Mouse (Mus musculus) midbrain, embryonic 14.5 days (tissue): ENCODE data around the gene Dlst. TPM values are rescaled to one million over a fixed set of nuclear protein-coding genes. Genes with fewer than 3 reads are reported as not detected.

ENCODE experiments used
- ATAC-seq: fragments of 200-750 bp; cut with Nextera tagmentation; 2 replicates; pipeline ENCODE4 v1.8.0; 2017; ENCODE audit warnings: moderate number of reproducible peaks, moderate library complexity; ENCODE audit not compliant: low FRiP score, low TSS enrichment
- DNase-seq: peaks from one replicate; pipeline ENCODE4 v3.0.0-alpha.2; 2015
- H3K27ac ChIP-seq: fragments of 300-500 bp; sonication (generic); replicated peaks from 2 replicates; pipeline ENCODE4 v1.5.1; 2014; ENCODE audit warnings: mild to moderate bottlenecking, low read depth, low read length, moderate library complexity
- H3K27me3 ChIP-seq: fragments of 300-500 bp; sonication (generic); 2 replicates; pipeline ENCODE4 v1.6.1; 2014; ENCODE audit warnings: low read length, control low read depth, mixed read lengths; ENCODE audit not compliant: control insufficient read depth, insufficient read depth
- H3K36me3 ChIP-seq: fragments of 300-500 bp; sonication (generic); 2 replicates; pipeline ENCODE4 v1.6.1; 2014; ENCODE audit warnings: low read length, control low read depth; ENCODE audit not compliant: control insufficient read depth, insufficient read depth
- H3K4me1 ChIP-seq: fragments of 300-500 bp; sonication (generic); 2 replicates; pipeline ENCODE4 v1.6.1; 2014; ENCODE audit warnings: mild to moderate bottlenecking, antibody characterized with exemption, low read length, control low read depth; ENCODE audit not compliant: control insufficient read depth, insufficient read depth
- H3K4me2 ChIP-seq: fragments of 300-500 bp; sonication (generic); 2 replicates; pipeline ENCODE4 v1.6.1; 2014; ENCODE audit warnings: mild to moderate bottlenecking, low read length, moderate library complexity
- H3K4me3 ChIP-seq: fragments of 300-500 bp; sonication (generic); replicated peaks from 2 replicates; pipeline ENCODE4 v1.5.1; 2014; ENCODE audit warnings: low read depth, low read length
- H3K9ac ChIP-seq: fragments of 300-500 bp; sonication (generic); replicated peaks from 2 replicates; pipeline ENCODE4 v1.6.1; 2014; ENCODE audit warnings: mild to moderate bottlenecking, low read length, moderate library complexity
- H3K9me3 ChIP-seq: fragments of 300-500 bp; sonication (generic); 2 replicates; pipeline ENCODE4 v1.6.1; 2016; ENCODE audit warnings: low read length, control low read depth, mixed read lengths; ENCODE audit not compliant: control insufficient read depth
- WGBS: fragments of 180-500 bp; shearing (Covaris S2); extraction: QIAGEN DNeasy Blood & Tissue Kit; methylation state at CpG from one replicate; pipeline ENCODE4 v1.1.7; 2014; 5-methylcytosine and 5-hydroxymethylcytosine counted together
- polyA plus RNA-seq: library from polyadenylated mRNA; unstranded; fragments of >200 nt; fragmentation: Nextera tagmentation; extraction: Ambion mirVana; gene quantifications from 2 replicates; pipeline ENCODE4 v1.2.1, GENCODE M21; 2014

Gene Dlst
- polyA plus RNA-seq, 1 experiment from 2014 or later, result 98.0 TPM

GRCm38 (mm10) chr12:85123645-85124044, 13.0 kb downstream of the Dlst start:
- Histone ChIP-seq H3K36me3 (peaks cover 90% of the 10 kb centered on the region), H3K4me1 (no peaks in the 10 kb centered on the region), H3K27ac (no peak overlapping the region), H3K4me3 (no peak overlapping the region), H3K9ac (no peak overlapping the region), H3K27me3 (no peaks in the 10 kb centered on the region), H3K4me2 (no peak overlapping the region), H3K9me3 (no peaks in the 10 kb centered on the region)
- no peak for ATAC-seq
- no peak for DNase-seq
- WGBS, result 94% methylated on average over 11 of the region's 11 CpGs

- no peaks in the 10 kb centered on the region for H3K9me3 ChIP-seq
- ATAC-seq (no peak), DNase-seq (no peak)
- no peaks in the 10 kb centered on the region for H3K4me1 ChIP-seq
- no peak overlapping the region for H3K27ac ChIP-seq
- H3K9ac ChIP-seq, result no peak overlapping the region
- 95% methylated on average over 5 of the region's 5 CpGs for WGBS
- no peak overlapping the region for H3K4me3 ChIP-seq
- H3K4me2 ChIP-seq, result no peak overlapping the region
- no peaks in the 10 kb centered on the region for H3K27me3 ChIP-seq
- peaks cover 88% of the 10 kb centered on the region for H3K36me3 ChIP-seq
Measured at GRCm38 (mm10) chr12:85124751-85125150, 14.1 kb downstream of the Dlst start.

DNA sequence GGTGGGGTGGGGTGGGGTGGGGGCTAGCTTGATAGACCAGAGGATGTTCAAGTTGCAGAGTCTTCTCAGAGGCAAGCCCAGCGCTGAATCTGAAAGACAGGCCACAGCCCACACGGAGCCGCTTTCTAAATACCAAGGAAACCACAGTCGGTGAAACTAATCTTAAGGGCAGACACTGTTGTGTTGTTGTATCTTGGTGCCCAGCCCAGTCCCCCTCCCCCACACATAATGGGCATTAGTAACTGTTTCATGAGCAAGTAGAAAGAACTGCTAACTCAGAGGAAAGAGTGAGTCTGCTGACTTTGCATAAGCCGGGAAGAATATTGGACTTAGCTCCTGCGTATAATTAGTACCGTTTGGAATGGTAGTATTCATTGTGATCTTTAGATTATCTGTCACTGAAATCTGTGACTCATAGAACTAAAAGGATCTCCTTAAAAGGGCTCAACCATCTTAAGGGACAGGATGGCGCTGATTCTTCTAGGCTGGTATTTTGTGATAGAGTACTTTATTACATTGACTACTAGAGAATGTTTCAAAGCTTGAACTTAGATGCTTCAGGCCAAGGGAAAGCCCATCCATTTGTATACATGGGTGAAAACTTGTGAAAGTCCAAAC, 16.5 kb downstream of the Dlst start:
- 89% methylated on average over 8 of the region's 8 CpGs for WGBS
- Histone ChIP-seq H3K9me3 (no peaks in the 10 kb centered on the region), H3K36me3 (peaks cover 92% of the 10 kb centered on the region), H3K27ac (no peak overlapping the region), H3K4me2 (no peak overlapping the region), H3K4me3 (no peak overlapping the region), H3K27me3 (no peaks in the 10 kb centered on the region), H3K4me1 (no peaks in the 10 kb centered on the region), H3K9ac (no peak overlapping the region)
- ATAC-seq, result no peak
- DNase-seq, result no peak

GRCm38 (mm10) chr12:85129426-85129978, 18.9 kb downstream of the Dlst start:
- no peak for DNase-seq
- Histone ChIP-seq H3K9ac (no peak overlapping the region), H3K4me1 (no peaks in the 10 kb centered on the region), H3K36me3 (peaks cover 91% of the 10 kb centered on the region), H3K27me3 (no peaks in the 10 kb centered on the region), H3K27ac (no peak overlapping the region), H3K4me3 (no peak overlapping the region), H3K9me3 (no peaks in the 10 kb centered on the region), H3K4me2 (no peak overlapping the region)
- no peak for ATAC-seq
- WGBS, result 95% methylated on average over 9 of the region's 9 CpGs

DNA sequence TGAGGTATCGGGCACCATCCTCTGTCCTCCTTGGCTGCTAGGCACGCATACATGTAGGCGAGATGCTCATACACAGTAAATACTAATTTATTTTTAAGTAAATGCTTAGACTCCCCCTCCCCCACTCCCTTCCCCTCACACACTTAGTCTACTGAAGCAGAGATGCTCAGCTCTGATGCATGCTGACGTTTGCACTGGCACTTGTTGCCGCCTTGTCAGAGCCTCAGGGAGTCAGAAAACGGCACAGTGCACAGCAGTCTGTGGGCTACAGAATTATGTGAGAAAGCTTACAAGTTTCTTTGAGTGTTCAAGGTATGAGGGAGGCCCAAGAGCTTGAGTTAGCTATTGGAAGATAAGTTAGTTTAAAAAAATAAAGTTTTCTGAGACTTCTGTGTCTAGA, 20.7 kb downstream of the Dlst start:
- 89% methylated on average over 6 of the region's 6 CpGs for WGBS
- Histone ChIP-seq H3K27ac (no peak overlapping the region), H3K27me3 (no peaks in the 10 kb centered on the region), H3K4me1 (no peaks in the 10 kb centered on the region), H3K9me3 (no peaks in the 10 kb centered on the region), H3K36me3 (peaks cover 92% of the 10 kb centered on the region), H3K9ac (no peak overlapping the region), H3K4me2 (no peak overlapping the region), H3K4me3 (no peak overlapping the region)
- DNase-seq (no peak), ATAC-seq (no peak)

GRCm38 (mm10) chr12:85134043-85134794, 23.6 kb downstream of the Dlst start:
- Histone ChIP-seq H3K9me3 (no peaks in the 10 kb centered on the region), H3K27me3 (no peaks in the 10 kb centered on the region), H3K36me3 (peaks cover 81% of the 10 kb centered on the region), H3K27ac (no peak overlapping the region), H3K4me1 (no peaks in the 10 kb centered on the region), H3K4me3 (no peak overlapping the region), H3K9ac (no peak overlapping the region), H3K4me2 (no peak overlapping the region)
- ATAC-seq (no peak), DNase-seq (no peak)
- WGBS, result 94% methylated on average over 8 of the region's 8 CpGs

GRCm38 (mm10) chr12:85135513-85136470, 25.2 kb downstream of the Dlst start:
- Histone ChIP-seq H3K9ac (no peak overlapping the region), H3K36me3 (peaks cover 72% of the 10 kb centered on the region), H3K4me2 (no peak overlapping the region), H3K9me3 (no peaks in the 10 kb centered on the region), H3K27me3 (no peaks in the 10 kb centered on the region), H3K27ac (no peak overlapping the region), H3K4me3 (no peak overlapping the region), H3K4me1 (no peaks in the 10 kb centered on the region)
- 84% methylated on average over 19 of the region's 19 CpGs for whole genome bisulfite sequencing
- ATAC-seq (no peak), DNase-seq (no peak)

DNA sequence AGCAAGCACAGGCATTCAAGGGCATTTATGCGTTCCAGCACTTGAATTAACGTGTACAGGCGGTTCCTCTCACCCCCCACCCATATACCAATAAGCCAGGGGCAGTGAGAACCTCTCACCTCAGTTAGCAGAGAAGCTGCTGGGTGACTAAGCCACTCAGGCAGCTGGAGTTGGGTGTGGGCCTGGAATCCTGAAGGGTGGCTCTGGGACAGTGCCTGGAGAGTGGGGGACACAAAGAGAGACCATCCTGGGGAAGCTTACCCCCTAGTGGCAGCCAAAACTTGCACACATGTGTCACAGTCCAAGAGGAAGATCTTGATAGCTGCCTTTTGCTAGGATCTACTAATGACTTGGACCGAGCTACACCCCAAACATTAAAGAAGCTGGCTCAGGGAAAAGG, 26.0 kb downstream of the Dlst start:
- H3K4me2 ChIP-seq, result no peak overlapping the region
- DNase-seq (no peak), ATAC-seq (no peak)
- 71% methylated on average over 4 of the region's 4 CpGs for WGBS
- peaks cover 63% of the 10 kb centered on the region for H3K36me3 ChIP-seq
- no peak overlapping the region for H3K4me3 ChIP-seq
- no peak overlapping the region for H3K9ac ChIP-seq
- no peaks in the 10 kb centered on the region for H3K27me3 ChIP-seq
- H3K27ac ChIP-seq, result no peak overlapping the region
- H3K4me1 ChIP-seq, result no peaks in the 10 kb centered on the region
- no peaks in the 10 kb centered on the region for H3K9me3 ChIP-seq
